Mouse (Mus musculus) neutrophil, adult 83 days (primary cell): ENCODE results near the gene Cdc37. TPM values are rescaled to one million over a fixed set of nuclear protein-coding genes. Genes with fewer than 3 reads are reported as not detected.

Experiments
- total RNA-seq, 2 experiments: library from RNA; stranded (reverse); gene quantifications; one replicate each; pipeline ENCODE4 v1.2.4; 2023

The Cdc37 gene
- 10 to 100 TPM; 76.1 to 82.1 TPM for total RNA-seq

GRCm38 (mm10) chr9:21149654-21150419 is at the start of gene Cdc37:
TSS of gene Cdc37 (minus strand) at chr9:21149982.

DNA sequence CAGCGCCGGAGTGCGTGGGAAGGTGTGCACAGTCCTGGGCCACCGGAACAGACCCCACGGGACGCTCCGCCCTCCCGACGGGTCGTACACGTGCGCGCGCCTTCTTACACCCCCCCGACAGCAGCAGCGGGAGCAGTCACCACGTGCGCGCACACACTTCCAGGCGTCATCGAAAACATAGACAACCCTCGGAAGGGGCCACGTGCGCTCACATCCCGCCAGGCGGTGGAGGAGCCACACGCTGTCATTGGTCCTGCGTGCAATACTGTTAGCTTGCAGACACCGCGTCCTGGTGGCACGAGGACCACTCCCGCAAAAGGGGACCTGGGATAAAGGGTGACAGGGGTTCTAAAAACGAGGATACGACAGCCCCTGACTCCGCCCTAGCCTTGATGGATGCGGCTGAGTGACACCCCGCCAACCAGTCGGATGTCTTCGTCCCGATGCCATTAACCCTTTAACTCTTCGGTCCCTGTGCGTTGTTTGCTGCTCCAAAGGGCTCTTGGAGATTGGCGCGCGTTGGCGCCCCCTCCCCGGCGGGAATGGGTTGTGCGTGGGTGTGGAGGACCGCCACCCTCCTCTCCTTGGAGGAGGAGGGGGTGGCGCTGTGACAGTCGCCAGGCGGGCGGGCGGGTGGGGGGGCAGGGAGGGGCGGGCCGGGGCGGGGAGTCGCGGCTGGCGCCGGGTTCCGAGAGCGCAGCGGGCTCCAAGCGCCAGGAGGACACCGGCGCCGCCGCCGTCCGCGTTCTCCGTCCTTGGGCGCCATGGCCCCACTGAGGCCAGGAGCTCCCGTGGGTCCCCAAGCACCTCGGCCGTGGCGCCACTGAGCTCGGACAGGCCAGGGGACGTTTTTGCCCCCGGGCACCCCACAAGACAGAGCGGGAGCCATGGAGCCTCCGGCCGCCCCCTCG is 15.5 kb upstream of the Cdc37 start, which contains the start of gene Pde4a:
Gene Pde4a (plus strand): TSS at position 674 of the 911 bp plus-strand sequence.

GRCm38 (mm10) chr9:21131059-21131956 is 18.5 kb downstream of the Cdc37 start, which contains the start of gene Tyk2:
TSS of gene Tyk2 (minus strand) at chr9:21131243.

DNA sequence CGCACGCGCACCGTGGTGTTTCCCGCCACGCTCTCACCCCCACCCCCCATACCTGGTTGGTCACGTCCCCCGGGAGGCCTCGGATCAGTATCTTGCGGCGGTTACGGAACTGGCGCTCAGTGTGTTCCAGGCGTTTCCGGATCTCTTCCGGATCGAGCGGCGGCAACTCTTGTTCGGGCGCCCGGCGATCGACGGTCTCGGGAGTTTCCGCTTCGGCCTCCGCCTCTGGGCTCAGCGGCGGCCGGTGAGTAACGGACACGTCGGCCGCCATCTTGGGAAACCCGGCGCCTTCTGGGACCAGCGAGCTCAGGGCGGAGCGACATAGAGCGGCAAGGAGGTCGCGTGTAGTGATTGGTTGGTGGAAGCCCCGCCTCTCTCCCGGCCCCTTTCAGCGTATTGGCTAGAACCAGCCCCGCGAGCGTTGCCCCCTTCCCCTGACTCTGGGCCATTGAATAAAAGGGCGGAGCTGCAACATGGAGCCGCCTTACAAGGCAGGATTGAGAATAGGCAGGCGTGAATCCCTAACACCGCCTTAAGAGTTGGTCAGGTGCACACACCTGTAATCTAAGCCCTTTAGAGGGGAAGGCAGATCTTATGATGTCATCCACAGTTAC is 58.0 kb downstream of the Cdc37 start, which contains the start of the genes Gm38431 and Raver1:
Gene Gm38431 (minus strand): TSS at position 291 of the 614 bp plus-strand sequence.
Gene Raver1 (minus strand): TSS at position 302 of the 614 bp plus-strand sequence.

Other genes with a start within 250 kb of the Cdc37 start
- gene Dnmt1, start 190.1 kb downstream of the Cdc37 start, total RNA-seq: 100 to 1,000 TPM; 115 to 127 TPM
- 10 to 100 TPM in 1 of 2 experiments, 1 to 10 TPM in 1; 9.1 to 14.7 TPM for gene S1pr2, start 173.2 kb downstream of the Cdc37 start, total RNA-seq
- 10 to 100 TPM; 39.6 to 43.6 TPM for gene Mrpl4, start 147.2 kb downstream of the Cdc37 start, total RNA-seq
- gene Icam1, start 134.0 kb downstream of the Cdc37 start, total RNA-seq: 10 to 100 TPM; 16.6 to 17.7 TPM
- gene Icam4, start 120.6 kb downstream of the Cdc37 start, total RNA-seq: 1 to 10 TPM; 5.5 to 7.8 TPM
- gene Icam5, start 117.9 kb downstream of the Cdc37 start, total RNA-seq: under 1 TPM; 0.26 TPM
- gene Zglp1, start 82.9 kb downstream of the Cdc37 start, total RNA-seq: not detected
- gene Gm49373, start 76.9 kb downstream of the Cdc37 start, total RNA-seq: under 1 TPM; 0.26 to 0.44 TPM
- gene Fdx1l, start 76.4 kb downstream of the Cdc37 start, total RNA-seq: 1 to 10 TPM; 6.6 to 8.3 TPM
- 1 to 10 TPM; 2.1 to 3.0 TPM for gene Gm38431, start 58.0 kb downstream of the Cdc37 start, total RNA-seq
- 10 to 100 TPM; 51.8 to 54.5 TPM for gene Raver1, start 58.0 kb downstream of the Cdc37 start, total RNA-seq
- gene Tyk2, start 18.7 kb downstream of the Cdc37 start, total RNA-seq: 10 to 100 TPM; 44.2 to 48.6 TPM
- 1 to 10 TPM; 5.7 to 7.2 TPM for gene Pde4a, start 15.7 kb upstream of the Cdc37 start, total RNA-seq
- gene Keap1, start 89.4 kb upstream of the Cdc37 start, total RNA-seq: 10 to 100 TPM; 25.5 to 28.8 TPM
- 1 to 10 TPM; 2.3 to 3.9 TPM for gene S1pr5, start 98.5 kb upstream of the Cdc37 start, total RNA-seq
- 10 to 100 TPM; 42.2 to 45.0 TPM for gene Atg4d, start 115.3 kb upstream of the Cdc37 start, total RNA-seq
- gene Kri1, start 138.0 kb upstream of the Cdc37 start, total RNA-seq: 10 to 100 TPM; 92.2 to 97.0 TPM
- gene Cdkn2d, start 141.4 kb upstream of the Cdc37 start, total RNA-seq: 100 to 1,000 TPM; 105 to 122 TPM
- 1 to 10 TPM; 3.4 to 4.2 TPM for gene Ap1m2, start 162.4 kb upstream of the Cdc37 start, total RNA-seq
- gene Slc44a2, start 170.7 kb upstream of the Cdc37 start, total RNA-seq: 100 to 1,000 TPM; 130 to 139 TPM
- 10 to 100 TPM; 33.6 to 41.6 TPM for gene Ilf3, start 217.9 kb upstream of the Cdc37 start, total RNA-seq